Mouse (Mus musculus) kidney, postnatal 14 days (tissue): ENCODE results near the gene Nmrk1.
"Not testable (repeated sequence)": the region's sequence is repeated elsewhere in the genome, so short reads cannot be mapped to it uniquely, and the experiment has no call there.

ENCODE experiments used
- DNase-seq: peaks from one replicate; pipeline ENCODE4 v3.0.0; 2022; ENCODE audit warnings: mixed read lengths

Gene Nmrk1

DNA sequence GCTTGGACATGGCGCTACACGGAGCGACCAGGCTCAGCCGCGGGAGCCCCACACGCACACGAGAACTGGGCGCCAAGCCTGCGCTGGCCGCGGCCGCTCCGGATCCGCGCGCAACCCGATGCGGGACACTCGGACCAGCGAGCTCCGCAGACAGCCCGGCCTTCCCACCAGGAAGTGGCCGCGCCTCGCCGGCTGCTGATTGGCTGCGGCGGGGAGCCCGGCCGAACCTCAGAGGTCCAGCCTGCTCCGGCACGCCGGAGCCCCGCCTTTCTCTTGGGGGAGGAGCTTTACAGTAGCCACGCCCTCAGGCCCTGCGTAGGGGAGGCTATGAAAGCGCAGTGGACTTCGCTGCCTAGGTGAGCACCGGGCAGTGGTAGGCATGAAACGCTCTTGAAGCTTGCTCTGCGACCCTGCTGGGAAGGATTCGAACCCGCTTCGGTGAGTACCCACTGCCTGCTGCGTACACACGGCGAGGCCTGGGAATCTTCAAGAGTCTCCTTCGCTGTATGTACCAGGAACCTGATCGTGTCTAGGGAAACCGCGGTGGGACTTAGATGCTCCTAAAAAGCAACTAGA lies at the start of gene Nmrk1, which contains the start of gene Ostf1:
Gene Nmrk1 (plus strand): TSS at position 307 of the 576 bp plus-strand sequence.
Gene Ostf1 (minus strand): TSS at position 180 of the 576 bp plus-strand sequence.
- DNase-seq = peak; percentile 98

DNA sequence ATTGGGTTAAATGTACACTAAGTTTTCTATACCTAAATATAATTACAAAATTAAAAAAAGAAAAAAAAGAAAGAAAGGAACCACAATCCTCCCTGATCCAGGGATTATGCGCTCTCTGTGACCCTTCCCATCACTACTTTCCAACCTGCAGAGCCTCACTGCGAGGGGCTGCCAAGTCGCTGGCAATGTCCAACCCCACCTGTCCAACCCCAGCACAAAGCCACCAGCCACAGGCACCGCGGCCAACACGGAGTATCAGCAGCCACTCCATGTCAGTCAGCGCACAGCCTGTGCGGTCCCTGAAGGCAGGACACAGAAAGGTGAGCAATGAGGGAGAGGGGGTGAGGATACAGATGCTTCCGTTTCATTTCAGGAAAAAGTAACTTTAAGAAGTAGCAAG lies 49.5 kb upstream of the Nmrk1 start:
- no peak for DNase-seq

DNA sequence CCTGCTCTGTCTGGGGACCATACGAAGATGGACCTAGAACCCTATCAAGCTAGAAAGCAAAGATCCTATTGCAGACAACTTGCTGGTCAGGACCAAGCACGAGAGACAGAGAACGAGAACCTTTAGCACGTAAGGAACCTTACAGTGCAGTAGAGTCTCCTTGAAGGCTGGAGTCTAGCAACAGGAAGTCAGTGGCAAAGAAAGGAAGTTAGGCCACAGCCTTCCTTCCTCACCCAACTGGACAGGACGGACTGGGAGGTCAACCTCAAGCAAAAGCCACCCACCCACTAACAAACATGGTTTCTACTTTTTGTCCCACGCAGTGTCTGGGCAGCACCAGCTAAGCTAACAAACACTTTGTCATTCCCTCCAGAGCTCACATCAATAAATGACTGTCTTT lies 48.9 kb upstream of the Nmrk1 start:
- DNase-seq = no peak

DNA sequence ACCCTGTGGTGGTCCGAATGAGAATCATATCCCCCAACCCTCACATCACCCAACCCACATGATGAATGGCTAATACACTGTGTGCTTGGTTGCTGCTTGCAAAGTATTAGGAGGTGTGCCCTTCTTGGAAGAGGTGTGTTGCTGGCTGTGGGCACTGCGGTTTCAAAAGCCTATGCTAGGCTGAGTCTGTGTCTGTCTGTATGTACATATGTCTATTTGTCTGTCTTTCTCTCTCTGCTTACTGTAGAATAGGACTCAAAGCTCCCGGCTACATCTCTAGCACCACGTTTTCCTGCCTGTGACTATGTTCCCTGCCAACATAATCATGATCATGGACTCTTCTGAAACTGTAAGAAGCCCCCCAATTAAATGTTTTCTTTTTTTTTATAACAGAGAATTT lies 48.0 kb upstream of the Nmrk1 start:
- no peak for DNase-seq

DNA sequence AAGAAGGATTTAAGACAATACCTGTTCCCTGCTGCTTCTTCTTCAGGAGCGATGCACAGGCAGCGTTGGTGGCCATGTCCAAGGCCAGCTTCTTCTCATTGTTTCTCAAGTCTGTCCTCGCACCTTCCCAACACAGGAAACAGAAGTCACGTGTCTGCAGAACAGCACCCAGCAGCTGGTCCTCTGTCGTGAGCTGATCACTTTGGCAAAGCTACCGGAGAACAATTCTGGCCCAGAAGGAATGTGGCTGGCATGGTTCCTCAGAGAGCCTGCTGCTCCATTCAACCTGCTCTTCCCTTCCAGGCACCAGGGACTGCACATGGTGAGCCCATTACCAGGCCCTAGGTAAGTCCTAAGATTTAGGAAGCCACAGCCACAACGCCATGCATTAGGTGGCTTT lies 47.1 kb upstream of the Nmrk1 start:
- DNase-seq = no peak

DNA sequence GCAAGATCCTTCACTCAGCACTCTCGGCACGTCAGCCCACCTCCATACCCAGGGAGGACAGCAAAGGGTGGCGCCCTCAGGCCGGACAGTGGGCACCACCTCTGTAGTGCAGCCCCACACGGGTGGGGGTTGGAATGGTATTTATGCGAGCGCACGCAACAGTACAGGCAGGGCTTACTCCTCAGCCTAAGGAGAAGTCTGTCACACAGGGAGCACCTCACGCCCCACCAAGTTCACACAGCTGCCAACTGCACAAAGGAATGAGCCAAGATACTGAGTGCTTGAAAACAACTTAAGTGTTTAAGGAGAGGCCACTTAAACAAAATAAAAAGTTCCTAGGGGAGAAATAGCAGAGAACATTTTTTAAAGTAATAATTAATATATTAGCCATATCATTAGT lies 44.6 kb upstream of the Nmrk1 start:
- no peak for DNase-seq

DNA sequence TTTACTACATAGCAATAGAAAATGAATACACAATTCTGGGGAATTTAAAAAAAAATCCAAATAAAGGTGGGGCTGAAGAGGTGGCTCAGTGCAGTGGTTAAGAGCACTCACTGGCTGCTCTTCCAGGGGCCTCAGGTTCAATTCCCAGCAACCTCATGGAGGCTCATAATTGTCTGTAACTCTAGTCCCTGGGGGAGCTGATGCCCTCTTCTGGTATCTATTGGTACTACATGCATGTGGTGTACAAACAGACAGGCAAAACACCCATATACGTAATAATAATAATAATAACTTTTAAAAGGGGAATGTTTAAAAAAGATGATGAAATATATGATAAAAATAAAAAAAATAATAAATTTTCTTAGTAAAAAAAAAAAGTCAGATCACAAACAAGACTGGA lies 43.5 kb upstream of the Nmrk1 start:
- no peak for DNase-seq

DNA sequence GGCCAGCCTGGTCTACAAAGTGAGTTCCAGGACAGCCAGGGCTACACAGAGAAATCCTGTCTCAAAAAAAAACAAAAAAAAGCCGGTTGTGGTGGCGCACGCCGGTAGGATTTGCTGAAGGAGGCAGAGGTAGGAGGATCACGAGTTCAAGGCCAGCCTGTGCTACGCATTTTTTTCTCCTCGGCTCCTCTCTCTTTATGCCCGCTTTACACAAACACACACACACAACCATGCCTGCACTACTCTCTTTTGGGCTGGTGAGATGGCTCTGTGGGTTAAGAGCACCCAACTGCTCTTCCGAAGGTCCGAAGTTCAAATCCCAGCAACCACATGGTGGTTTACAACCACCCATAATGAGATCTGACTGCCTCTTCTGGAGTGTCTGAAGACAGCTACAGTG lies 42.9 kb upstream of the Nmrk1 start:
- DNase-seq = not testable (repeated sequence)

DNA sequence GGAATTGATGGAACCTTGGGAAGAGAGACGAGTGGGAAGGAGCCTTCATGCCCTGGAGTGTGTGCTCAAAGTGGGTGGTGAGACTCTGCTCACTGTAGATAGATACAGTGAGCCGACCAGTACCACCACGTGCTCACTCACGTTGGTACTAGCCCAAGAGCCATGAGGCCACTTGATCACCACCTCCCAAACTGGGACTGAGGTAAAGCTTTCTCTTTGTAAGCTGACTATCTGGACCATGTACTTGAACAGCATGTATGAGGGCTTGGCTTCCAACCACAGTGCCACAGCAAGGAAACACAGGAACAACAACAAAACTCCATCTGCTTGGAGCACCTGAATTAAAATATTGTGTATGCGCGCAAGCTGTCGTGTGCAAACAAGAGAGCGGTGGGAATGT lies 42.5 kb upstream of the Nmrk1 start:
- no peak for DNase-seq

DNA sequence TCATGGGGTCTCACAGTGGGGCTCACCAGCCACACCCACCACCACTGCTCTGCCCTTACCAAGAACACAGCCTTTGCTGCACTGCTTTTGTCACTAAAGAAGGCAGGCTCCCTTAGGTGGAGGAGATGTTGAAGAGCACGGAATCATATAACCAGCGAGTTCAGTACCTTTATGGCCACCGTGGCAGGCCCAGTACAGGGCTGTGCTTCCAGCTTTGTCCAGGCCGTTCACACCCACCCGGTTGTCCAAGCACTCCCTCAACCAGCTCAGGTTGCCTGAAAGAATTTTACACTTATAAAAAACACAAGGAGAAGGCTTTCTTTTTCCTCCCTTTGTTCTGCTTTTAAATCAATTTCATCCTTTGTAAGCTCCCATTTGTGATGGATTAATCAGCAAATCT lies 41.5 kb upstream of the Nmrk1 start:
- no peak for DNase-seq

DNA sequence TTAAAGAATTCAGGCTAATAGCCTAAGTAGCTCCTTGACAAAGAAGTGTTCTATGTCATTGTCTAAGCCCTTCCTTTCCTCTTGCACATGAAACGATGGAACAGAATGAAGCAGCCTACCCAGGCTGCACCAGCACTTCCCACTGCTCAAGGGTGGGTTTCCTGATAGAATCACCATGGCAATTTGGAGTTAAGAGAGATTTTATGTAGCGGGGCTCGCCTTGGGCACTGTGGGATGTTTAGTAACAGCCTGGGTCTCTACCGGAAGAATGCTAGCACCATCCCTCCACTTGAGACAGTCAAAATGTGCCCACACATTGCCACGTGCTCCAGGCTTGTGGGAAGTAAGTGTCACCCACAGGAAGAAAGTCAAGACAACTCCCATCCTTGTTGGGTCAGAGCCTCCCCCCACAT lies 40.8 kb upstream of the Nmrk1 start:
- DNase-seq = peak; percentile 40

DNA sequence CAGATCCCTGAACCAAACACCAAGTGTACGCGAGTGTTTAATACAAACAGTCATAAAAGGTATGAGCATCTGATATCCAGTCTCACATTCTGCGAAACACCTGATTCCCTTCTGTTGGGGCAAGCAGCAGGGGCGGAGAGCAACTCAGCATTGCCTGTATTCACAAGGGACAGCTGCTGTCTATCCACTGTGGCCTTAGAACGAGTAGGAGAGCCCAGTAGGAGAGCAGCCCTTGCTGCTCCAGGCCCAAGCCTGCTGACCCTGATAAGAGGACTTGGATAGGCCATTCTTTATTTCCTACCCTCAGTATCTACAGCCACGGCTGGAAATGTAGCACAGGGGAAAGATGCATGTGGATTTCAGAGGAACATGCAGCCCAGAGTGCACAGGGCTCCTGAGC lies 38.8 kb upstream of the Nmrk1 start:
- no peak for DNase-seq

DNA sequence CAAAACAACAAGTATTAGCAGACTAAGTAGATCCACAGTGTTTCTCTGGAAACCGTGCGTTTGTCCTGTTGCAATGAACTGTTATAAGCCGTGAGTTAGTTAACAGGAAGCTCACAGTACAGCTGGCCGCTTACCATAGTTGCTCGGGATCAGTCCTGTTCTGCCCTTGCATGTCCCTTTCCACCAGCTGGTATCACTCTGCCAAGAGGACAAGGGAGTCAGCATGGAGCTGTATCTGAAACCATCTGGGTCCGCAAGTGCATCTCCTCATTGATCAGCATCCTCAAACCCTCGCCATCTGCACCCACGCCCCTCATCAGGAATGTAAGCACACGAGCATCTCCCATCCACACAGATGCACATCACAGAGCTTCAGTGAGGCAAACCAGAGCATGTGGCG lies 38.0 kb upstream of the Nmrk1 start:
- peak; percentile 44 for DNase-seq

DNA sequence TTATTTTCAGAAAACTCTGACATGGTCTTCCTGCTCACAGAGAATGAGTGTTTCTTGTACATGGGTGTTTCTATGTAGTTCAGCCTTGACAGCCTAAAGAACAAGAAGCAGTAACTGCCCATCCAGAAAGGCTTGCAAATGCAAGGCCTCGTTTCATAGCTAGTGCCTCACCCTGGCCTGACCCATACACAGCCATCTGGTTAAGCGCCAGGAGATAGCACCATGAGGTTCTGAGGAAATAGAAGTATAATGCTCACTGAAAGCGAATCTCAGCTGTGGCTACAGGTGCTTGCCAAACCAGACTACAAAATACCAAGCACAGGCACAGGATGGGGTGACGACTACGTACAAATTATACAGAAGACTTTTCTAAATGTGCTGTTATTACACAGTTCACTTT lies 34.9 kb upstream of the Nmrk1 start:
- no peak for DNase-seq

DNA sequence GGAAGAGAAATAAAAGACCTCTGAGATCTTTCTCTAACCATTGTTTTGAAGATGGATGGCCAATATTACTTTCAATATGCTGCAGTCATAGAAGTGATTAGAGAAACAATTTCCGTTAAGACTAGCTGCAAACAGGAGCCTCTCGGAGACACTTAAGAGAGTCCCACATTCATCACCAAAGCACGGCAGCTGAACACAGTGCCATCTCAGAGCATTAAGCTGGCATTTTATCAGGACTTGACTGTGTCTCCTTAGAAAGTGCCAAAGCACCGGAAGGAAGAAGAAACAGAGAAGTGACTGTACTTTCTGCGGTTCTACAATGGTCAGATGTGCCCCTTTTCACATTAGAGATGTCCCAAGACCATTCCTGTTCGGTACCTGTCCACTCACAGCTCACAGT lies 34.0 kb upstream of the Nmrk1 start:
- DNase-seq = no peak

DNA sequence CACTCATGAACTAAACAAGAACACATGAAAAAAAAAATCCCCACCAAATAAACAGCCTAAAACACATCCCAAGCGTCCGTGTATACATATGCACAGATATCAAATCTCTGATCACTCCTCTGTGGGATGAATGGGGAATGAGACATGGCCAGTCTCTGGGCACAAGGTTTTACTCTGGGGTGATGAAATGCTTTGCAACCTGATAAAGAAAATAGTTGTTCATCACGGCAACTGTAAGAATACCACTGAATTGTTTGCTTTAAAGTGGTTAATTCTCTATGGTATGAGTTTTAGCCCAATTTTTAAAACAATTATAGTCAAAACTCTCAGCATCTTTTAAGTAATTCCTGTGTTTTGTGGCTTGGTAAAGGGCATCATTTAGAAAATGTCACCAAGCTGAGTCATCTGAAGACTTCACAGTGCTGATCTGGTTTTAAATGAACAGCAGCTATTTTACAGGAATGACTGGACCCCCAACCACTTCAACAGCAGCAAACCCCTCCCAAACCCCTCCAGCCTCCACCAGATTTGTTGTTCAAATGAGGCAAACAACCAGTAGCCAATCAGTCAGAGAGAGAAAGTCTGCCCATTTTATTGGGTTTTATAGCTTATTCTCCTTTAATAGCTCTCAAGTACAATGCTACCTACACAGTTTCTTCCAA lies 33.4 kb upstream of the Nmrk1 start:
- no peak for DNase-seq

DNA sequence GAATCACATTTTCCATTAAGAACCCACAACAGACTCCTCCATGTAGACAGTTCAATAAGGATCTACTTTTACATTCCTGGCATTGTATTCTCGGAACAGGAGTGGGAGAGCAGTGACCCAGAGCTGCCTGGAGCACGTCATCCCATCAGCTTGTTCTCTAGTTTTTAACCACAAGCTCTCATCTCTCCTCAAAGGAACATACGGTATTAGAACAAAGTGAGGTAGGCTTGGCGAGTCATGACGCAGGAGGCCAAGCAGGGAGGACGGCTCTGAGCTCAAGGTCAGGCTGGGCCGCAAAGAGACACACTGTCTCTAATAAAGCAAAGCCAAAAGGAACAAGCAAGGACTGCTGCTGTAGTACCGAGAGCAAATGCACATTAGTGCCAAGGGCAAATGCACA lies 32.7 kb upstream of the Nmrk1 start:
- no peak for DNase-seq

DNA sequence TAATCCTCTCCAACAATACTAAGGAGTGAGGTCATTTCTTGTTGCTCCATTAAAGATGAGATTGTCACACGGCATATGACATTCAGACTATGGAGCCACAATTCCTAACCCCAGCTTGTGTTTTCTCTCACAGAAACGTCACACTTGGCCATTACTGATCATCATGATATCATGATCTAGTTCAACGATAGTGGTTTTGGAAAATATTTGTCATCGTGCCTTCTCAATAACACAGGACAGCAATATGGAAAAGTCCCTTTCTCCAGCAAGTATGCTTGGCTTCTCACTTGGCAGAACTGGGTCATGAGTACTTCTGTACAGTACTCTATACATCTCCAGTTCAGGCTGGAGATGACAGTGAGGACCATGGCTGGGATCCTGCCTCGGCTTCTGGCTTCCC lies 32.1 kb upstream of the Nmrk1 start:
- no peak for DNase-seq

DNA sequence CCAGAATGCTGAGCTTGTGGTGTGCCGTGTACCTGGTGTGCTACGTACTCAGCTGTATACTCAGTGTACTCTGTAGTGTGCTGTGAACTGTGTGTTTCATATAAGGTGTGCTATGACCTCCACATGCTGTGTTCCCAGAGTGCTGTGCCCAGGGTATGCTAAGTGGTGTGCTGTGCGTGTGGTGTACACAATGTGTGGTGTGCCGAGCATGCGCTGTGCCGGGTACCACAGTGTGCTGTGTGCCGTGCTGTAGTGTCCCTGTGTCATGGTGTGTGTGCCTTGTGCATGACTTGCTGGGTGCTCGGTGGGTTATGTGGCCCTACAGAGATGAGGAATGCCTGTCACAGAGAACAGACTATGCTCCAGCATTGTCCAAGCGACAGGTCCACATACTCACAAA lies 31.1 kb upstream of the Nmrk1 start:
- DNase-seq = no peak

DNA sequence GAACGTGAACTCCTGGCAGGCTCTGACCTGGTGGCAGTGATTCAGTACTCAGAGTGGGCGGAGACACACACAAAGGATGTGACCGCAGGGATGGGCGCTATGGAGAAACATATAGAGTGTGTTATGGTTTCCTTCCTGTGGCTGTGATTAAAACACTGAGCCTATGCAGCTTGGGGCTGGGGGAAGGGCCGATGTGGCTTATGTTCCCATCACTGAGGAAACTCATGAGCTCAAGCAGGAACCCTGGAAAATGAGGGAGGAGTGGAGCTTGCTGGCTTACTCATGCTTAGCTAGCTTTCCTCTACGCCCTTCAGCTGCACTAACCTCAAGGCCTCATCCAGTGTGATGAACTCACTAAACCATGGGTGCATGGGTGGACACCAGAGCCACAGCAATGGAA lies 28.7 kb upstream of the Nmrk1 start:
- no peak for DNase-seq

DNA sequence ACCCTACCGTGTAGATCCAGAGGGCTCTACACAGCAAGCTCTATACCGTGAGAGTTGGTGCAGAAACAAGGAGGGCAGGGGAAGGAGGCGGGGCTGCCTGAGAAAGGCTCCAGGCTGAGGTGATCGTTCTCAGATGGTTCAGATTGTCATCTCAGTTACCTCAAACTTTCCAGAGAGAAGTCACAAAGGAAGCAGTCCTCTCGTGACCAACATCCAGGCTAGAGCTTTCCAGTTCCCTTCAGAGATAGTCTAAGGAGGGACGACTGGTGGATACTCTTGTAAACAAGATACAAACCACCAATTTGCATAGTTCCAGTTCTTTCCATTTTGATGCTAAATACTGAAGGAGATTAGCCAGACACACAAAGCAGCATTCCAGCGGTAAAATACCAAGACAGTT lies 23.8 kb upstream of the Nmrk1 start:
- DNase-seq = no peak

DNA sequence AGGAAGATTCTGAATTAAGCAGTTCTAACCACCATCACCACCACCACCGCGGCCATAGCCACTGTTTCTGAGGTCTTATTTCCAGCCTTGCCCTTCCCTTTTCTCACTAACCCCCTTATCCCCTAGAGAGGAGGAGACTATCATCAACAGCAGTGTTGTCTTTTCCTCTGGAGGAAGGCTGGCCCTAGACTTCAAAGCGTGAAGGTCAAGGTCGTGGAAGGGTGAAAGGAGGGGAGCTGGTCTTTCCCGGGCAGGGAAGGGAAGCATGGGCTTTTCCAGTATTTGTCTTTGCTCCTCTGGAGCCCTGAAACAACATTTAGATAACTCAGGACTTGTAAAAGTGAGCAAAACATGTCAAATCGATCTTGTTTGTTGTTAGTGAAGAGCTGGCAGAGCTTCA lies 22.8 kb upstream of the Nmrk1 start:
- DNase-seq = peak; percentile 37

DNA sequence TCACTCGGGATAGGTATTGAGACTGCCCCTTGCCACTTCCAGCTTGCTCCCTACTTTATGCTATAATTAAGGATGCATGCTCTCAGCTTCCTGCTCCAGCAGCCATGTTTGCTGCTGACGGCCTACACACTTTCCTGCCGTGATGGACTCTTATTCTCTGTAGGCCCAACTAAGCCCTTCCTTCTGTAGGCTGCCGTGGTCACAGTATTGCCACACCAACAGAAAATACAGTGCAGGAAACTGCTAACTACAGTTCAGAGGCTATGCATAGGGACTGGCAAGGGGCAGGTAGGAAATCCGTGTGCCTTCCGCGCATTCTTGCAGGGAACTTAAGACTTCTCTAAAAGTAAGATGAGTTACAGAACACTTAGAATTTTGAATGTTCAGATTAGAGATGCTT lies 17.4 kb upstream of the Nmrk1 start:
- DNase-seq = no peak

DNA sequence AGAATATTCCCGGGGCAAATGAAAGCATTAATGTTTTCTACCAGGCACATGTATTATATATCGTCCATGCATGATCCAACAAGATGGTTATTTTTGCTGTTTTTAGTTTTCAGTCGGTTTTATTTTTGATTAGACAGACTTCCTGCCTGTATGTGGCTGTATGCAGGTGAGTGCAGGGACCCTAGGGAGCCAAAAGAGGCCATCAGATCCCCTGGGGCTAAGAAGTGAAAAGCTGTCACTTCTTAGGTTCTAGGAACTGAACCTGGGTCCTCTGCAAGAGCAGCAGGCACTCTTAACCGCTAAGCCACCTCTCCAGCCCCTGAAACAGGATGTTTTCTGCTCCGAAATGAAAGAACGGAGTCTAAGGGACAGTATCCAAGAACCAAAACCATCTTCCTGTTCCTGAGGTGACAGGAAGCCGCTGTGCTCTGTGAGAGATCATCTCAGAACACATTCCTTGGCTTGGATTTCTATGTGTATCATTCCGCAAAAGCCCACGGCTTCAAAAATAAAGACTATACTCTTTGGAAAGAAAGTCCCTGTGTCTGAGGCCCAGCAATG lies 16.0 kb upstream of the Nmrk1 start:
- DNase-seq = peak; percentile 42

DNA sequence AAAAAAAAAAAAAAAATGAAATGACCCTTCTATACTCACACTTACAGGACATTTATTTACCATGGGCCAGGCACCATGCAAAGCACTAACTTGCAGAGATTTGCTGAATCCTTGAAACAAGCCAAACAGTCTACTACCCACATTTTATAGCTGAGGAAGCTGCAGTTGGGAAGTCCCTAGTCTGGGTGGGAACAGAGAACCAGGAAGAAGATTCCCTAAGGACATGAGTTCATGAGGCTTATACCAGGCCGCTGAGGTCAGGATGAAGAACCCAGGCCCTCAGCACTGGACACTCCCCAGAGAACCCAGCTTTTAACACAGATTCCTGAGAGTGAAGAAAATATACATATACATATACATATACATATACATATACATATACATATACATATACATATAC lies 14.2 kb upstream of the Nmrk1 start:
- no peak for DNase-seq
